Mouse (Mus musculus) C2C12 (cell line): ENCODE measurements around the gene Erg28. TPM values are rescaled to one million over a fixed set of nuclear protein-coding genes. Genes with fewer than 3 reads are reported as not detected.

Source experiments
- H3K27me3 ChIP-seq: one replicate; pipeline ENCODE4 v1.6.1; 2011; ENCODE audit not compliant: control insufficient read depth, insufficient read depth, insufficient read length
- H3K36me3 ChIP-seq: one replicate; pipeline ENCODE4 v1.6.1; 2011; ENCODE audit not compliant: control insufficient read depth, insufficient read depth
- H3K4me3 ChIP-seq: one replicate; pipeline ENCODE4 v1.5.1; 2011; ENCODE audit warnings: mild to moderate bottlenecking, control low read depth; ENCODE audit not compliant: poor library complexity, insufficient read depth, severe bottlenecking
- H3K79me2 ChIP-seq: one replicate; pipeline ENCODE4 v1.6.1; 2011; ENCODE audit not compliant: control insufficient read depth, insufficient read depth
- H3K79me3 ChIP-seq: one replicate; pipeline ENCODE4 v1.6.1; 2011; ENCODE audit warnings: low read depth, control low read depth
- H3ac ChIP-seq: one replicate; pipeline ENCODE3; 2011; ENCODE audit warnings: low read depth; ENCODE audit not compliant: control insufficient read depth, insufficient read length
- CEBPB ChIP-seq: IDR thresholded peaks from one replicate; pipeline ENCODE4 v1.6.1; 2011; ENCODE audit warnings: low read depth, mild to moderate bottlenecking, control low read depth, moderate library complexity
- CTCF ChIP-seq: IDR thresholded peaks from one replicate; pipeline ENCODE4 v1.5.1; 2011; ENCODE audit not compliant: control insufficient read depth, insufficient read depth, insufficient read length
- FOSL1 ChIP-seq: IDR thresholded peaks from one replicate; pipeline ENCODE4 v1.8.0; 2011; ENCODE audit warnings: mild to moderate bottlenecking, low read length; ENCODE audit not compliant: poor library complexity, insufficient read depth, severe bottlenecking
- MAX ChIP-seq: IDR thresholded peaks from one replicate; pipeline ENCODE4 v1.6.1; 2011; ENCODE audit warnings: mild to moderate bottlenecking, control low read depth
- MYOD1 ChIP-seq: IDR thresholded peaks from one replicate; pipeline ENCODE4 v1.6.1; 2011; ENCODE audit warnings: low read depth; ENCODE audit not compliant: control insufficient read depth, insufficient read length
- MYOG ChIP-seq: IDR thresholded peaks from one replicate; pipeline ENCODE4 v1.6.1; 2011; ENCODE audit not compliant: control insufficient read depth, insufficient read length; ENCODE audit errors: extremely low read depth
- USF1 ChIP-seq: IDR thresholded peaks from one replicate; pipeline ENCODE4 v1.6.1; 2011; ENCODE audit warnings: low read depth, mild to moderate bottlenecking, control low read depth, moderate library complexity
- polyA plus RNA-seq: library from polyadenylated mRNA; unstranded; fragments of >200 nt; fragmentation: generic; extraction: Trizol; gene quantifications from one replicate; pipeline ENCODE4 v1.2.1, GENCODE M21; 2012; ENCODE audit warnings: missing spikeins

Erg28 gene
- polyA plus RNA-seq, 1 experiment = 51.4 TPM

GRCm38 (mm10) chr12:85859511-85860189, 35.3 kb upstream of the Erg28 start:
- no peak overlapping the region for H3K4me3 ChIP-seq
- H3K79me3 ChIP-seq = no peaks in the 10 kb centered on the region
- H3K79me2 ChIP-seq = no peaks in the 10 kb centered on the region
- peaks cover 13% of the 10 kb centered on the region for H3K36me3 ChIP-seq
- H3K27me3 ChIP-seq = no peaks in the 10 kb centered on the region
- TF ChIP-seq MAX (no peak), CEBPB (no peak), MYOD1 (no peak), MYOG (no peak), CTCF (no peak), FOSL1 (no peak), USF1 (no peak)
- H3ac ChIP-seq = no peak overlapping the region

- Histone ChIP-seq H3K4me3 (no peak overlapping the region), H3K79me2 (no peaks in the 10 kb centered on the region), H3K27me3 (no peaks in the 10 kb centered on the region), H3ac (no peak overlapping the region), H3K79me3 (no peaks in the 10 kb centered on the region), H3K36me3 (peaks cover 13% of the 10 kb centered on the region)
- TF ChIP-seq FOSL1 = no peak
- no peak for TF ChIP-seq MYOG
- TF ChIP-seq CEBPB = no peak
- no peak for TF ChIP-seq USF1
- no peak for TF ChIP-seq CTCF
- no peak for TF ChIP-seq MAX
- no peak for TF ChIP-seq MYOD1
These were observed 34.8 kb upstream of the Erg28 start for GRCm38 (mm10) chr12:85859111-85859510.

GRCm38 (mm10) chr12:85857300-85857699, 33.0 kb upstream of the Erg28 start:
- H3K4me3 ChIP-seq = no peak overlapping the region
- no peaks in the 10 kb centered on the region for H3K79me2 ChIP-seq
- peaks cover 13% of the 10 kb centered on the region for H3K36me3 ChIP-seq
- no peaks in the 10 kb centered on the region for H3K79me3 ChIP-seq
- TF ChIP-seq USF1 (no peak), MYOG (no peak)
- H3K27me3 ChIP-seq = no peaks in the 10 kb centered on the region
- no peak overlapping the region for H3ac ChIP-seq

- Histone ChIP-seq H3ac (no peak overlapping the region), H3K79me2 (no peaks in the 10 kb centered on the region), H3K36me3 (peaks cover 5% of the 10 kb centered on the region), H3K79me3 (no peaks in the 10 kb centered on the region), H3K4me3 (no peak overlapping the region), H3K27me3 (no peaks in the 10 kb centered on the region)
- TF ChIP-seq USF1 (no peak), MYOD1 (no peak), FOSL1 (no peak), MYOG (no peak), CEBPB (no peak), CTCF (no peak), MAX (no peak)
These were observed 29.9 kb upstream of the Erg28 start for GRCm38 (mm10) chr12:85854271-85854670.

- Histone ChIP-seq H3K36me3 (peaks cover 9% of the 10 kb centered on the region), H3K79me2 (no peaks in the 10 kb centered on the region), H3K27me3 (no peaks in the 10 kb centered on the region), H3K79me3 (no peaks in the 10 kb centered on the region), H3ac (no peak overlapping the region), H3K4me3 (no peak overlapping the region)
- no peak for TF ChIP-seq MYOG
- no peak for TF ChIP-seq MAX
- TF ChIP-seq CEBPB = no peak
- no peak for TF ChIP-seq CTCF
- TF ChIP-seq FOSL1 = no peak
- no peak for TF ChIP-seq MYOD1
- TF ChIP-seq USF1 = no peak
These were observed 29.5 kb upstream of the Erg28 start for GRCm38 (mm10) chr12:85853836-85854235.

- H3K27me3 ChIP-seq = no peaks in the 10 kb centered on the region
- H3K79me2 ChIP-seq = no peaks in the 10 kb centered on the region
- no peak overlapping the region for H3K4me3 ChIP-seq
- H3ac ChIP-seq = no peak overlapping the region
- no peak for TF ChIP-seq MYOG
- no peak for TF ChIP-seq FOSL1
- TF ChIP-seq CEBPB = no peak
- TF ChIP-seq CTCF = no peak
- H3K36me3 ChIP-seq = peaks cover 23% of the 10 kb centered on the region
- no peaks in the 10 kb centered on the region for H3K79me3 ChIP-seq
These were observed 26.3 kb upstream of the Erg28 start for GRCm38 (mm10) chr12:85850661-85851060.
